Mouse (Mus musculus) liver, postnatal 0 days (tissue): ENCODE measurements around the gene Wipf1. TPM values are rescaled to one million over a fixed set of nuclear protein-coding genes. Genes with fewer than 3 reads are reported as not detected.

Experiments used
- ATAC-seq: fragments of 200-750 bp; cut with Nextera tagmentation; 2 replicates; pipeline ENCODE4 v1.8.0; 2017; ENCODE audit warnings: mild to moderate bottlenecking, moderate library complexity
- DNase-seq: peaks from one replicate; pipeline ENCODE4 v3.0.0-alpha.2; 2016
- H3K27ac ChIP-seq: fragments of 300-500 bp; sonication (generic); 2 replicates; pipeline ENCODE4 v1.5.1; 2014; ENCODE audit warnings: antibody characterized with exemption, moderate library complexity, mild to moderate bottlenecking, low read depth
- H3K27me3 ChIP-seq: fragments of 300-500 bp; sonication (generic); 2 replicates; pipeline ENCODE4 v1.6.1; 2014; ENCODE audit warnings: low read length, control low read depth, mixed read lengths; ENCODE audit not compliant: insufficient read depth
- H3K36me3 ChIP-seq: fragments of 300-500 bp; sonication (generic); replicated peaks from 2 replicates; pipeline ENCODE4 v1.6.1; 2014; ENCODE audit warnings: mild to moderate bottlenecking, control low read depth, low read length, moderate library complexity, mixed read lengths; ENCODE audit not compliant: insufficient read depth
- H3K4me1 ChIP-seq: fragments of 300-500 bp; sonication (generic); 2 replicates; pipeline ENCODE4 v1.6.1; 2014; ENCODE audit warnings: antibody characterized with exemption, mild to moderate bottlenecking, control low read depth; ENCODE audit not compliant: insufficient read depth
- H3K4me2 ChIP-seq: fragments of 300-500 bp; sonication (generic); 2 replicates; pipeline ENCODE4 v1.6.1; 2014; ENCODE audit warnings: low read depth, mild to moderate bottlenecking, low read length, moderate library complexity, mixed read lengths
- H3K4me3 ChIP-seq: fragments of 300-500 bp; sonication (generic); 2 replicates; pipeline ENCODE4 v1.5.1; 2014; ENCODE audit warnings: low read depth, low read length
- H3K9ac ChIP-seq: fragments of 300-500 bp; sonication (generic); replicated peaks from 2 replicates; pipeline ENCODE4 v1.6.1; 2014; ENCODE audit warnings: mild to moderate bottlenecking, moderate library complexity
- H3K9me3 ChIP-seq: fragments of 300-500 bp; sonication (generic); 2 replicates; pipeline ENCODE4 v1.6.1; 2016; ENCODE audit warnings: mild to moderate bottlenecking, control low read depth, low read length, mixed read lengths
- CTCF ChIP-seq: sonication (generic); IDR thresholded peaks from 2 replicates; pipeline ENCODE4 v1.5.1; 2016; ENCODE audit warnings: antibody characterized with exemption, low read depth
- EP300 ChIP-seq: IDR thresholded peaks from 2 replicates; pipeline ENCODE4 v1.6.1; 2016; ENCODE audit warnings: antibody characterized with exemption, low read depth, mild to moderate bottlenecking
- WGBS: fragments of 180-500 bp; shearing (Covaris S2); extraction: QIAGEN DNeasy Blood & Tissue Kit; methylation state at CpG from one replicate; pipeline ENCODE4 v1.1.7; 2014; ENCODE audit not compliant: insufficient replicate concordance; 5-methylcytosine and 5-hydroxymethylcytosine counted together
- polyA plus RNA-seq: library from polyadenylated mRNA; unstranded; fragments of >200 nt; fragmentation: Nextera tagmentation; extraction: Ambion mirVana; gene quantifications from 2 replicates; pipeline ENCODE4 v1.2.1, GENCODE M21; 2015

Gene Wipf1
- polyA plus RNA-seq, 1 experiment from 2014 or later, result 4.3 TPM

- Histone ChIP-seq H3K4me2 (no peak overlapping the region), H3K36me3 (no peaks in the 10 kb centered on the region; the same call in 1 of the 2 replicates), H3K4me3 (no peak overlapping the region), H3K9me3 (no peaks in the 10 kb centered on the region), H3K27me3 (no peaks in the 10 kb centered on the region), H3K9ac (no peak overlapping the region), H3K27ac (peak overlapping the region; percentile 44; the same call in 1 of the 2 replicates), H3K4me1 (peaks cover 31% of the 10 kb centered on the region)
- DNase-seq (no peak), ATAC-seq (no peak)
- WGBS, result 33% methylated on average over 4 of the region's 4 CpGs
- no peak for TF ChIP-seq CTCF
- TF ChIP-seq EP300, result no peak
Measured at GRCm38 (mm10) chr2:73455541-73455940, 74.0 kb downstream of the Wipf1 start.

DNA sequence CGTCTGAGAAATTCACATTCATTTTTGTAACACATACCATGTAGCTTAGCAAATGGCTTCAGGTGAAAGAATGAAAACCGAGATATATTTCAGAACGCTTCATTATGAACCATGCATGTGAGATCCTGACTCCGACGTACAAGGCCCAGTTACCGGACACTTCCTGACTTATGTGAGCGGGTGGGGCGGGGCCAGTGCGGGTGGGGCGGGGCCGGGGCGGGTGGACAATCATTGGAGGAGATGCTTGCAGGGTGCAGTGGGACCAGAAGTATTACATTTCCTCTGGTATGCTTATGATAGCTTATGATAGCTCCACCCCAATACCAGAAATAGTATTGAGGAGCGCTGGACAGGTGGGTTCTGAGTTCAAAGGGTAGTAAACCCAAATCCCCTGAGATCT, 74.9 kb downstream of the Wipf1 start:
- Histone ChIP-seq H3K4me3 (no peak overlapping the region), H3K9ac (no peak overlapping the region), H3K4me1 (peaks cover 28% of the 10 kb centered on the region), H3K4me2 (peak overlapping the region; percentile 39; the same call in 1 of the 2 replicates), H3K9me3 (no peaks in the 10 kb centered on the region), H3K27me3 (no peaks in the 10 kb centered on the region), H3K27ac (peak overlapping the region; percentile 71), H3K36me3 (no peaks in the 10 kb centered on the region; the same call in 1 of the 2 replicates)
- no peak for TF ChIP-seq CTCF
- no peak for TF ChIP-seq EP300
- WGBS, result 80% methylated on average over 13 of the region's 13 CpGs
- no peak for DNase-seq
- peak; percentile 59 for ATAC-seq

DNA sequence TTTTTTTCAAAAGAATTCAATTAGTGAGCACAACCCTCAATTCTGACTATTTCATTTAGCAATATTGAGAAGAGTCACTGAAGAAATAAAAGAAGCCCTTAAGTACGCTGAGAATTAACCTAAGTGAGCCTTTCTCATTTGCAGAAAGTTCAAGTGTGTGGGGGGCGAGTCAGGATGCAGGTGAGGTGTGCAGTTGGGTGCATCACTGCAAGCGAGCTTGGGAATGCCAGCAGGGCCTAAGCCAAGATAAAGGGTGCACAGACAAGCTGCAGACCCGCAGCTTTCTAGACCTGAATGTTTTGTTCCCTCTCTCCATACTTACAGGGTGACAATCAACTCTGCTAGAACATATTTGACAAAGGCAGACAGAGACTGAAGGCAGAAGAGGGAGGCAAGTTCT, 75.3 kb downstream of the Wipf1 start:
- peaks cover 28% of the 10 kb centered on the region for H3K4me1 ChIP-seq
- no peak overlapping the region for H3K4me3 ChIP-seq
- H3K9ac ChIP-seq, result no peak overlapping the region
- 62% methylated on average over 4 of the region's 4 CpGs for WGBS
- no peaks in the 10 kb centered on the region; the same call in 1 of the 2 replicates for H3K36me3 ChIP-seq
- no peaks in the 10 kb centered on the region for H3K27me3 ChIP-seq
- no peaks in the 10 kb centered on the region for H3K9me3 ChIP-seq
- TF ChIP-seq EP300 (no peak), CTCF (no peak)
- DNase-seq, result no peak
- ATAC-seq, result no peak
- peak overlapping the region; percentile 39 for H3K4me2 ChIP-seq
- peak overlapping the region; percentile 71 for H3K27ac ChIP-seq

DNA sequence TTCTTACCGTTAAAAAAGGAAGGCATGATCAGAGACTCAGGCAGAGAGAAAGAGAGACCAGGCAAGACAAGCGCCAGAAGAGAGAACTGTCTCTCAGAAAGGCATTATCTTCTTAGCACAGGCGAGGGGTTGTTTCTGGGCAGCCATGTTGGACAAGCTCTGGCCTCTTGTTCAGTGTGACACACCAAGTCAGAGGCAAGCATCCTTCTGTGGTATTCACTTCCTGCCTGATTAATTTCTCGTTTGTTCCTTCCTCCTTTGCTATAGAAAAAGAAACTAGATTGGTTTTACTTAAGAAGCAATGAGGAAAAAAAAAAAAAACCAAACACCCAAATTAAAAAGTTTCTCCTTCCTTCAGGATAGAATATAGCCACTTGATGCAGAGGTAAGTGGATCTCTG, 75.8 kb downstream of the Wipf1 start:
- TF ChIP-seq CTCF (no peak), EP300 (0 out of 2 replicates have a peak, but pooled peaks have one; percentile 11)
- Histone ChIP-seq H3K4me3 (no peak overlapping the region; the same call in 1 of the 2 replicates), H3K4me1 (peaks cover 30% of the 10 kb centered on the region), H3K36me3 (no peaks in the 10 kb centered on the region; the same call in 1 of the 2 replicates), H3K27me3 (no peaks in the 10 kb centered on the region), H3K4me2 (peak overlapping the region; percentile 39), H3K27ac (peak overlapping the region; percentile 71), H3K9ac (no peak overlapping the region), H3K9me3 (no peaks in the 10 kb centered on the region)
- ATAC-seq (peak; percentile 47; the same call in 1 of the 2 replicates), DNase-seq (no peak)
- 22% methylated on average over 4 of the region's 4 CpGs for WGBS

GRCm38 (mm10) chr2:73453085-73453484, 76.4 kb downstream of the Wipf1 start:
- 61% methylated on average over 5 of the region's 5 CpGs for WGBS
- ATAC-seq, result no peak
- Histone ChIP-seq H3K27ac (peak overlapping the region; percentile 71; the same call in 1 of the 2 replicates), H3K9me3 (no peaks in the 10 kb centered on the region), H3K4me1 (peaks cover 30% of the 10 kb centered on the region), H3K27me3 (no peaks in the 10 kb centered on the region), H3K4me2 (peak overlapping the region; percentile 19; the same call in 1 of the 2 replicates), H3K36me3 (no peaks in the 10 kb centered on the region; the same call in 1 of the 2 replicates), H3K9ac (no peak overlapping the region), H3K4me3 (no peak overlapping the region)
- no peak for DNase-seq
- TF ChIP-seq EP300 (no peak), CTCF (no peak)

DNA sequence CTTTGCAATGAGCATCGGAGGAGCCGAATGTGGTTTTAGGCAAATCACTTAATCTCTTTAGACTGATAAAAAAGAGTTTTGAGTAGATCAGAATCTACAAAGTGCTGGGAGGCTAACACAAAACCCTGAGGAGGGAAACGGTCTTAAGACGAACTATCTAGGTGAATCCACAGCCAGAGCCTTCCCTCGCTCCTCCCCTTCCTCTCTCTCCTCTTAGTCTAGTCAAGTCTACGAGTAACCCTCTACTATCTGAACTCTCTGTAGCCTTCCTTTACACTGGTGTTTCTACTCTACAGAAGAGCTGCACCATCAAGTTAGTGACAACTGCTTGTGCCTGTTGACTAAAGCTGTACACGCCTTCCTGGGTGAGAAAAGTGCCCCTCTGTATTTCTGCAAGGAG, 77.0 kb downstream of the Wipf1 start:
- no peak overlapping the region for H3K9ac ChIP-seq
- H3K27me3 ChIP-seq, result no peaks in the 10 kb centered on the region
- TF ChIP-seq CTCF, result no peak
- no peak for TF ChIP-seq EP300
- 41% methylated on average over 7 of the region's 7 CpGs for WGBS
- H3K9me3 ChIP-seq, result no peaks in the 10 kb centered on the region
- no peak for DNase-seq
- peaks cover 30% of the 10 kb centered on the region for H3K4me1 ChIP-seq
- no peak overlapping the region for H3K4me3 ChIP-seq
- H3K36me3 ChIP-seq, result no peaks in the 10 kb centered on the region; the same call in 1 of the 2 replicates
- peak overlapping the region; percentile 41; the same call in 1 of the 2 replicates for H3K27ac ChIP-seq
- peak overlapping the region; percentile 39 for H3K4me2 ChIP-seq
- no peak for ATAC-seq
